Mouse (Mus musculus) kidney, postnatal 25 days (tissue): ENCODE data around the gene Fgfr2.

ENCODE experiments used
- DNase-seq, 2 experiments: peaks; one replicate each; pipeline ENCODE4 v3.0.0; 2021; ENCODE audit warnings: mixed read lengths in 2 of 2

The Fgfr2 gene

DNA sequence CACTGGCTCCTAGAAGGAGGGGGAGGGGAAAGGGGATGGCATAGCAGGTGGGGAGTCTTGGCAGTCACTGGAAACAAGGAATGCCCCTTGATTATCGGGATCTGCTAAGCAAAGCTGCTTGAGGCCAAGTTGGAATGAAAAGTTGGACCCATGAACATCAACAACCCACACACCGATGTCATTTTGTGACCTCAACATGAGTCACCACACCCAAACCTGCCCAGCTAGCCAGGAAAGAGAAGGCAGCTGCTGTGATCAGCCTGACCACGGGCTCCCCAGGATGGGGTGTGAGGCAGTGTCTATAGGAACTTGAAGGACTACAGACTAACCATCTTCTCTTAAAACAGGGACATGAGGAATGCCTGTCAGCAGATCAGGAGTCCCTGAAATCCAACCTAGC is 37.7 kb downstream of the Fgfr2 start:
- DNase-seq = no peak

DNA sequence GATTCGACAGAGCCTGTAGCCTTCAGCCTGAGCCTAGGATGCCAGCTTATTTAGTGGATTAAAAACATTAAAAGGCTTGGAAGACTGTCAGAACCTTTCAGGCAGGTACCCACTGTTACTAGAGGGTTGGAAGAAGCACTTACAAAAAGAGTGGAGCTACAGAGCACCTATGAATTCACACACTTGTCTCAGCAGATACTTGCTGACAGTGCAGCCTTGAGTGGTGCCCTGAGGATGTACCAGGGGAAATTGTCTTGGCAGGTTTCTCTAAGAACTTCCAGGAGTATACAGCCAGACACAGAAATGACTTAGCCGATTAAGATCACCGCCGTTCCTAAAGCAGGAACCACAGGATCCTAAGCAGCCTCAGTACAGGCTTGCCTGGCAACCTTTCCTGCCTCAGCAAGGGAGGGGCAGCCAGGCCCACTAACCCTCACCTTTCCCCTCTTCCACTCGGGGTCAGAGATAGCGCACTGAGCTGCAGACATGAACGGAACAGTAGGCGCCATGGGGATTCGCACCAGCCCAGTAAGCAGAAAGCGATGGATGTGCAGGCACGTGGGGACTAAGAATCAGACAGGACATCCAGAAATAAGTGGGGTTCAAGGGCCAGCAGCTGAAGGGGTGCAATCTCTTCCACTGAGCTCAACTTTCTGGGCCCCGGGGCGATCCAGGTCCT is 39.1 kb downstream of the Fgfr2 start:
- peak in 1 of 2 experiments; percentile 51 for DNase-seq

DNA sequence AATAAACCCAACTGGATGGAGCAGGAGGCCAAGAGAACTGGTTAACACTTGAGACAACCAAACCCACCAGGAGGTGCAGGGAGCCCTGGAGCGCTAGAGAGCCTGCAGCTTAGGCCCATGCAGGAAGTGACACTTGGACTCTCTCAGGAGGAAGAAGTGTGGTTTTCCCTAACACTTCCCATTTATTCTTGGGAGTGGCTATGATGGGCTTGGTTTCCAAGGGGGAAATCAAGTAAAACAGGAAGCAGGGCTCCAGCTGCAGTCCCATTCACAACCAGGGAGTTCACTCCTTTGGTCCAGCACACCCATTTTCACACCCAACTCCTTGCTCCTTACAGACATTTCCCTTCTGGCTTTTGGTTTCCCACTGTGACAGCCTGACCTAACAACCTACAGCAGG is 44.2 kb downstream of the Fgfr2 start:
- no peak for DNase-seq

DNA sequence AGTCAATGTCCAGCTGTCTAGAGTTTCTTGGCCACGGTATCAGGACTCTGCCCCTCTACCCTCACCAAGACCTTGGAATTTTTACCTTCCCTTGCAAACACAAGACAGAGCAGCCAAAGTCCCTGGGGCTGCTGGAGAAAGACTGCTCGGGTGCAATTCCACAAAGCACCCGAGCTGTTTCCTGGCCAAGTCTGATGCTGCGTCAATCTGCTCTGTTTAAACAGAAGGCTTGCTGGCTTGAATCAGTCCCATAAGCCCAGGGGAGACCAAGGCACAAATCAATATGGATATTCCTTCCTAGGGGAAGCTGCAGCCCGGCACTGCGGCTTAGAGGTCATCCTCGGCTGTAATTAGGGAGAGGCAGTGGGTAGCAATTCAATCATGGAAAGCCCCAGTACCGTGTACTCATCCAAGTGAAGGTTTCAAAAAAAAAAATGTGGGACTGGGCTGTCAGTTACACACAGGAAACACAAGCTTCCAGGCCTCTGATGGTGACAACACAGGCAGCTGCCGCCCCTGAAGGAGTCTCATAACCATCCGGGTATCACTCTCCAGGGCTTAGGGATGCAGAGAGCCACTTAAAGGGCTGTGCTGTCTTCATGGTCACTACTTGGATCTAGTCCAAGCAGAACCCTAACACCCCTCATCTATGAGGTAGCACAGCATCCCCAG is 48.6 kb downstream of the Fgfr2 start:
- DNase-seq = peak; percentile 40 to 74

GRCm38 (mm10) chr7:133073147-133073651 is 50.0 kb downstream of the Fgfr2 start:
- no peak for DNase-seq

DNA sequence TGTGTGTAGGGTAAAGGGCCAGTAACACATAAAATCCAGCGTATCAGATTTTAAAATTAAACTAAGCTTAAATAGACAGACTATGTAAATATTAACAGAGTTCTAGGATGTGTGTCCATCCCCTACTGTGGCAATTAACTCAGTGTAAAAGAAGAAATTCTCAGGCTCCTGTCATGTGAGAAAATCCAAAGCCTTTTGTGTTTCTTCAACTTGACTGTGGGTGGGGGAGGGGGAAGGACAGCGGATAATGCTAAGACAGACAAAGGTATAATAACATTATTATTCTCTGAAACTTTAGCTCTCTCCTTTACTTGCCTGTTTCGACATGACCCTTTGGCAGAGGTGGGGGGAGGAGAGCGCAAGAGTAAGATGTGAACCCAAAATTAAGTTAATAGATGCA is 50.6 kb downstream of the Fgfr2 start:
- peak in 1 of 2 experiments; percentile 43 for DNase-seq

GRCm38 (mm10) chr7:133067321-133067841 is 55.8 kb downstream of the Fgfr2 start:
- no peak for DNase-seq

DNA sequence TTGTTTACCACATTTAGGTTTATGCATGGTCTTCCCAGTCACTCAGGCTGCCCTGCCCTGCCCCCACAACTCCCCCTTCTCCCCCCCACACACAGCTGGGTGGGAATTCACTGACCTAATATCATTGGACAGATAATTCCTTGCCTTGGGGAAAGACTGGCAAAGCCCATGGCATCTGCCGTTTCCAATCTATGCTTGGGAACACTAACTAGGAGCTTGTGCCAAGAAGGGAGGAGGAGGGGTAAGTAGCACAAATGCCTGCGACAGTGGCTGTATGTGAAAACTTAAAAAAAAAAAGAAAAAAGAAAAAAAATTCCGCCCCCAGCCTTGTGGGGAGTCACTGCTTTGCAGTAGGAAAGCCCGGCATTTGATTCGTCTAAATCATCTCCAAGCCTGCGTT is 56.4 kb downstream of the Fgfr2 start:
- no peak for DNase-seq

DNA sequence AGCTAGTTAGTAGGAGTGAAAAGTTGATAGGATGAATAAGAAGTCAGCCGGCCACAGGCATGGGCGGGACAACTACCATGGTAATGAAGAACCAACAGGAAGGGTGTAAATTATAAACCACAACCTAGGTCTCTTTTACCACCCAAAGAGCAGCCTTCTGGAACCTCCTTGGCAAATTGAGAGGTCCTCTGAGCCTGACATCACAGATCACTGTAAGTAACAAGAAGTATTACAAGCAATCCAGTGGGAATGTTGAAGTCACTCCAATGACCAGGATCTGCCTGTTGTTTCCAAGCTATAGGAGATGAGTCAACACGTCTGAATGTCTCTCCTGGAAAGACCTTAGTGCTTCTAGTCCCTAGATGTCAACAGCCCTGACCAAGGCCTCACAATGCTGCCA is 61.1 kb downstream of the Fgfr2 start:
- peak in 1 of 2 experiments; percentile 37 for DNase-seq

DNA sequence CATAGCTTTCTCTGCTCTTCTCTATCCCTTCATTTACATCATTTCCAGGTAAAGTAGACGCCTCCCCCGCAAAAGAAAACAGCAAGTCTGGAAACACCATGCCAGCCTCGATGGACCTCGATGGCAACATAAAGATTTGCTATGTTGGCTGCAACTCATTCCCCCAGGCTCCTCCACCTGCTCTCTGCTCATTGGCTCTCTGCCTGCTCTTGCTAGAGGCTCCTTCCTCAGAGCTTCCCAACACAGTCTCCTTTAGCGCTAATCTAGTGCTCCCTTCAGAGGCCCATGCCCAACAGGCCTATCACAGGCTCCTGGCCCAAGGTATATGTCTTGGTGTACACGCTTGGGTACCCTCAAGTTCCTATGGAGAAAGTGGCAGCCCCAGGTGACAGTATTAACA is 63.0 kb downstream of the Fgfr2 start:
- DNase-seq = no peak

DNA sequence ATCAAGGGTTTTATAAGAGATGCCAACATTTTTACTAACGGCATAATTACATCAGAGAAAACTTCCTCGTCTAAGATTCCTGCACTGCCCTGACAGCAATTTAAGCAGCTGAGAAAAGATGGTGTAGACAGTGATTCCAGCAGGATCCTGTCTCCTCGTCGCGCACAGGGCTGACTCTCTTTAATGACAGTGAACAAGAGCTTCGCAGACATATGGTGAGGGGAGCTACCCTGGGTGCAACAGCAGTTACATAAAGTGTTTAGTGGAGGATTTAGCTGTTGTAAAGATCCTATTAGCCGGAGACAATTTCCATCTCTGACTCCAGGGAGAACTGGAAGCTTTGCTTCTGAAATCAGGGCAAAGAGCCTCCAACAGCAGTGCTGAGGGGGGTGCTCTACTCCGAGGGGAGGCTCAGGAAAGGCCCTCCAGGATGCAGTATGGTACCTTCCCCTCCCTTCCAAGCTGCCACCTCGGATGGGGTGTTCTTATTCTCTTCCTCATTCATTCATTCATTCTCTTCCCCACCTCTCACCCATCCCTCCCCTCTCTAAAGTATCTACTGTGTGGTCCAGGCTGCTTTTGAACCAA is 63.5 kb downstream of the Fgfr2 start:
- no peak for DNase-seq

- no peak for DNase-seq
Measured at GRCm38 (mm10) chr7:133059150-133059509, 64.0 kb downstream of the Fgfr2 start.

DNA sequence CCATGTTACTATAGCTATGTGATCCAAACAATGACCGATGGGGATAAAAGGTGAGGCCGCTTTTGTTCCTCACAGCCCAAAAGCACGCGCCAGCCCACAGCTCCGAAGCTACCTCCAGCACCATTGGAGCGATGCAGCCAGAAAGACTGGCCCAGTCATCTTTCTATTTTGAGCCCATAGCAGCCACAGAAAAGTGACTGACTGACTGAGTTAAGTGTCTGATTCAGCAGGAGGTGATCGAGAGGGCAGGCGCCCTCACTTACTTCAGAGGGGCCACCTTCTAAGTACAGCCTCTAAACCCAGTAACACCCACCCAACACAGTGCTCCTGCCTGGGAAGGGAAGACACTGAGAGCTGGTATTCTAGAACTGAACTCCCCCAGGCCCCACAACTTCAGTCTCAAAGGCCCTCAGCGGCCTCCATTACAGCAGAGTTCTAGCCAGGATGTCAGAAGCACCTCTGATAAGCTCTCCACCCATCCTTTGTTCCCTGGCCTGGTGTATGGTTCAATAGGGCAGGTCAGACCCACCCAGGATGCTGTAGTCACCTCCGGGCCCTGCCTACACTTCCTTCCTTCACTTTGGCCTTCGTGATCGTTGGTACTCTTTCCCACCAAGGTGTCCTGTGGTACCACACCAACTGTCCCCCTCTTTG is 64.5 kb downstream of the Fgfr2 start:
- no peak for DNase-seq

- DNase-seq = peak in 1 of 2 experiments; percentile 75
Measured at GRCm38 (mm10) chr7:133056924-133057323, 66.2 kb downstream of the Fgfr2 start.

- DNase-seq = peak in 1 of 2 experiments; percentile 53
Measured at GRCm38 (mm10) chr7:133054486-133054885, 68.7 kb downstream of the Fgfr2 start.

DNA sequence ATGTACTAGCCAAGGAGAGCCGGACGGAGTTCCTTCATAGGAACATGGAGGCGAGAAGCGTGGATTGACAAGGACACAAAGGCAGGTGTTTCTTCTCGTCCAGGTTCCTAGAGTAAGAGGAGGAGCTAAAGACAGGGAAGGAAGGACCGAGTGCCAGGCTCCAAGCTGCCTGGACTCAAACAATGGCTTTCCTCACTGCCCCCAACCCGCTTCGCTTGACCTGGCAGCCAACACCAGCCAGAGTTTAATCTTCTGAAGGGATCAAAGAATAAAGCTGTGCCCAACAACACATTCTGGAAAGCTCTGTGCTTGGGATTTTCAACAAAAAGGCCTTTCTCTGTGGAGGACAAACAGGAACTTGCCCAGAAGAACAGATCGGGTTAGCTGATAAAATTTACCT is 69.4 kb downstream of the Fgfr2 start:
- DNase-seq = no peak

DNA sequence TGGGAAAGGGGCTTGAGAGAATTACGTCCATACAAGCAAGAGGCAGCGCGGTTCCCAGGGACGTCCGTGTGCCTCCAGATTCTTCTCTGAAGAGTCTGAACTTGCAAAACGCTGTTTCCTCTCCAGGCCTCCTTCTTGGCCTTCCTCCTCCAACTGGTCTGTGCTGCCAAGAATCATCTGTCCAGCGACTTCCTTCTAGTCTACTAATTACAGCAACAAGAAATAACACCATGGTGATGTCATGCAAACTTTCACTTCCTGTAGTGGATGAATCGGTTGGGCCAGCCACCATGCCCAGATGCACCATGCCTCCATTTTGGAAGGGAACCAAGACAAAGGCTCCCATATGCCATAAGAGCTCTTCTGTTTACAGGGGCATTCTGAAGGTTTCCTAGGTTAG is 70.3 kb downstream of the Fgfr2 start:
- DNase-seq = peak; percentile 52 to 68

GRCm38 (mm10) chr7:133050681-133051080 is 72.5 kb downstream of the Fgfr2 start:
- DNase-seq = peak; percentile 66 to 87

- DNase-seq = no peak
Measured at GRCm38 (mm10) chr7:133048085-133048630, 75.0 kb downstream of the Fgfr2 start.

- peak; percentile 38 to 66 for DNase-seq
Measured at GRCm38 (mm10) chr7:133047287-133047686, 75.9 kb downstream of the Fgfr2 start.

DNA sequence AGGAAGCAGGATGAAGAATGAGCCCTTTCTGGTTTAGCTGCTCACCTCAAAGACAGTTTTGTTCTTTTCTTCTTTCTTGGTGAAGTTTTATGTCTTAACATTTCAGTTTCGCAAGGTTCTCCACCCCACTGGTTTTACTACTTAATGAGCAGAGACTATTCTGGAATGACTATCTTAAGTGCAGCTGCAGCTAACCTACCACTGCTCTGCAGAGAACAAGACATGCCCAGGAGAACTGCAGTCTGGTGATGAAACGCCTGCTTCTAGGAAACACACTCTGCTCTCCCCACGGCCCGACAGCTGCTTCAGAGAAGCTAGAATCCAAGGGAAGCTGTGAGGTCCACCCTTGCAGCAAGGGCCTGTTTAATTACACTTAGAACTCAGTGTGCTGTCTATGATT is 78.4 kb downstream of the Fgfr2 start:
- no peak for DNase-seq

GRCm38 (mm10) chr7:133041784-133042183 is 81.4 kb downstream of the Fgfr2 start:
- no peak for DNase-seq
